Mouse (Mus musculus) cerebellum, adult 2 months (tissue): ENCODE measurements at regions not wholly inside any gene's neighbourhood (a gene's known extent, or its start where the extent isn't known, plus 50 kb on each side); places are given as distances from the start of the nearest gene placed in this dataset.

Experiments used
- CTCF ChIP-seq: fragments of 200-500 bp; IDR thresholded peaks from 2 replicates; pipeline ENCODE4 v1.5.1; 2011; ENCODE audit warnings: low read depth, mild to moderate bottlenecking, control low read depth, low read length, moderate library complexity, borderline replicate concordance; ENCODE audit not compliant: insufficient read depth
- POLR2A ChIP-seq: fragments of 200-500 bp; IDR thresholded peaks from 2 replicates; pipeline ENCODE4 v1.6.1; 2011; ENCODE audit warnings: low read length, control low read depth, borderline replicate concordance; ENCODE audit not compliant: insufficient read depth

DNA sequence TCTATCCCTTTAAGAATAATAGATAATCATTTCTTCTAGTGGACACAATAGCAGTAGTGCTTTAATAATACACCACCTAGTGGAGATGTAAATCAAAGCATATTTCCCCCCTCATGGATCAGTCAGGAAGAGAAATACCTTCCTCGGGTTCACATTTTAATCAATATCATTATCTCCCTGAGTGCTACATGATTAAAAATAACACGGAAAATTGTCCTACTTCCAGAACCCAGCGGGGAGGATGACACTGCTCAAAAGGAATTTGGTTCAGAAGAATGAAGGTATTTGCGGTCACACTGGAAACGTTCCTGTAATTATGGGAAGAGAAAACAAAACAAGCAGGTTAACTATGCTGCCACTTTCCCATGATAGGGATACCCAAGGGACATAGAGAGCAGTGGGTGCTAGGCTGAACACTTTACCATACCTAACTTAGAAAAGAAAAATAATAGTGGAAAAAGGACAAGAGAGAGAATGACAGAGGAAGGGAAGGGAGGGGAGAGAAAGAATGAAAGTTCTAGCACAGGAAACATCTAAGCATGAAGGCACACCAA is 132.0 kb upstream of the Gm9972 start:
- TF ChIP-seq CTCF (no peak), POLR2A (no peak)
